Mouse (Mus musculus): ENCODE results near the gene Jam2.

Gene Jam2

GRCm38 (mm10) chr16:84864656-84865055, 90.7 kb downstream of the Jam2 start:
- no peak for DNase-seq

DNA sequence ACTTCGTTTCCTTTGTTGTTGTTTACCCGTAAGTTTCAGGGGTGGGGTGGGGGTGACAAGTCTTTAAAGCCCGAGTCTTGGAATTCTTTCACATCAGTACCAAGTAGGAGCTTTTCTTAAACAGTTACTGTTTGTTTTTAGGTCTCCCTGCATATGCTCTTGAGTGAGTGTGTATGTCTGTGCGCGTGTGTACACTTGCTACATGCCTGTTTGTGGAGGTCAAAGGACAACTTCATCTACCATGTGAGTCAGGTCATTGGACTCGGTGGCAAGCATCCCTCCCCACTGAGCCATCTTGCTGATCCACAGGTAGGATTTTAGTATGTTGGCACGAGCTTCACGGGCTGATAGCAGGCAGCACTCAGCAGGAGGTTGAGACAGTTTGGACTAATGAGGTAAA, 99.9 kb downstream of the Jam2 start:
- DNase-seq, result no peak

DNA sequence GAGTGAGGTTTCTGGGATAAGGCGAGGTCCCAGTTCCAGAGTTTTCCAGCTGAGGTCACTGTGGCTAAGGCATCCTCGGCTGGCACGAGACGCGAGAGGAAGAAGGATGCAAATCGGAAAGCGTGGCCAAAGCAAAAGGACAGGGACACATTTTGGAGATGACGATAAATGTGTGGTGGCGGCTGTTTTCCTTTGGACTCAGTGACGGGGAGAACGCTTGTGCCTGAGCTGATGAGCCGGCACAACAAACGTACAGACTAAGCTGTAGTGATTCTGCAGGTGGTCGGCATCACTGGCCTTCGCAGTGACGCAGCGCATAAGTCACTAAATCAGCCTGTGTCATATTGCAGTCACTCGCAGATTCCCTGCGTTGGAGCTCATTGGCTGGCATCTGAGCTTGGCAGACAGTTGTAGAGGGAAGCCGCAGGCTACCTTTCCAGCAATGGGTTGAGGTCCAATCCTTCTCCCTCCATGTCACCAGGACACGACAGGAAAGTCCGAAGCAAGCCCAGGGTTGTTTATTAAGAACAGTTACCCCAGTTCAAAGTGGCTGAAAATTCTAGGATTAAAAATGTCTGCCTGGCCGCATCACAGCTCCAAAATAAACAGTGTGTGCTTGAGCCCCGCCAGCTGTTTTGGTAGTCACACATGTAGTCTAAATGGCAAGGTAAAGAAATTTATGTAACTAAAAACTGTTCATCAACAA, 101.2 kb downstream of the Jam2 start:
- DNase-seq, result peak; percentile 51
